Mouse (Mus musculus) limb, embryonic 11.5 days (tissue): ENCODE measurements around the gene Sept5. TPM values are rescaled to one million over a fixed set of nuclear protein-coding genes. Genes with fewer than 3 reads are reported as not detected.

Source experiments
- ATAC-seq: fragments of 200-750 bp; cut with Nextera tagmentation; 2 replicates; pipeline ENCODE4 v1.8.0; 2017; ENCODE audit warnings: low read depth; ENCODE audit not compliant: insufficient number of reproducible peaks, low FRiP score, low TSS enrichment
- DNase-seq: peaks from one replicate; pipeline ENCODE4 v3.0.0-alpha.2; 2015; ENCODE audit warnings: low spot score
- H3K27ac ChIP-seq: fragments of 300-500 bp; sonication (generic); replicated peaks from 2 replicates; pipeline ENCODE4 v1.5.1; 2014; ENCODE audit warnings: low read depth, mild to moderate bottlenecking, low read length
- H3K27me3 ChIP-seq: fragments of 300-500 bp; sonication (generic); 2 replicates; pipeline ENCODE4 v1.6.1; 2014; ENCODE audit warnings: mild to moderate bottlenecking, low read length, mixed read lengths; ENCODE audit not compliant: control insufficient read depth, insufficient read depth
- H3K36me3 ChIP-seq: fragments of 300-500 bp; sonication (generic); 2 replicates; pipeline ENCODE4 v1.6.1; 2014; ENCODE audit warnings: mild to moderate bottlenecking, low read length, moderate library complexity, mixed read lengths; ENCODE audit not compliant: control insufficient read depth, insufficient read depth
- H3K4me1 ChIP-seq: fragments of 300-500 bp; sonication (generic); 2 replicates; pipeline ENCODE4 v1.6.1; 2014; ENCODE audit warnings: low read length, mixed read lengths; ENCODE audit not compliant: control insufficient read depth, insufficient read depth
- H3K4me2 ChIP-seq: fragments of 300-500 bp; sonication (generic); 2 replicates; pipeline ENCODE4 v1.6.1; 2014; ENCODE audit warnings: low read depth, mild to moderate bottlenecking, moderate library complexity; ENCODE audit not compliant: severe bottlenecking
- H3K4me3 ChIP-seq: fragments of 300-500 bp; sonication (generic); 2 replicates; pipeline ENCODE4 v1.5.1; 2014; ENCODE audit warnings: low read depth, low read length
- H3K9ac ChIP-seq: fragments of 300-500 bp; sonication (generic); 2 replicates; pipeline ENCODE4 v1.6.1; 2014; ENCODE audit warnings: mild to moderate bottlenecking, low read length
- H3K9me3 ChIP-seq: fragments of 300-500 bp; sonication (generic); 2 replicates; pipeline ENCODE4 v1.6.1; 2016; ENCODE audit warnings: low read length; ENCODE audit not compliant: control insufficient read depth
- WGBS: fragments of 180-500 bp; shearing (Covaris S2); extraction: QIAGEN DNeasy Blood & Tissue Kit; methylation state at CpG from one replicate; pipeline ENCODE4 v1.1.7; 2014; 5-methylcytosine and 5-hydroxymethylcytosine counted together
- polyA plus RNA-seq: library from polyadenylated mRNA; unstranded; fragments of >200 nt; fragmentation: Nextera tagmentation; extraction: Ambion mirVana; gene quantifications from 2 replicates; pipeline ENCODE4 v1.2.1, GENCODE M21; 2014

Gene Sept5
- polyA plus RNA-seq, 1 experiment from 2014 or later, result 31.1 TPM

- no peak overlapping the region for H3K27ac ChIP-seq
- no peak for ATAC-seq
Measured at GRCm38 (mm10) chr16:18628206-18628947, 1.4 kb downstream of the Sept5 start.

GRCm38 (mm10) chr16:18627163-18627562 lies 2.6 kb downstream of the Sept5 start:
- peaks cover 16% of the 10 kb centered on the region for H3K4me1 ChIP-seq
- H3K4me3 ChIP-seq, result no peak overlapping the region
- 44% methylated on average over 3 of the region's 3 CpGs for WGBS
- H3K9me3 ChIP-seq, result no peaks in the 10 kb centered on the region
- DNase-seq, result peak; percentile 21
- 0 out of 2 replicates have a peak overlapping the region, but pooled peaks have one; percentile 7 for H3K9ac ChIP-seq
- no peak for ATAC-seq
- H3K27ac ChIP-seq, result no peak overlapping the region
- H3K27me3 ChIP-seq, result peaks cover 55% of the 10 kb centered on the region
- H3K36me3 ChIP-seq, result no peaks in the 10 kb centered on the region
- peak overlapping the region; percentile 88; the same call in 1 of the 2 replicates for H3K4me2 ChIP-seq

More at GRCm38 (mm10) chr16:18628206-18628947, 1.4 kb downstream of the Sept5 start:
- 67% methylated on average over 7 of the region's 7 CpGs for WGBS
- H3K9me3 ChIP-seq, result no peaks in the 10 kb centered on the region
- H3K36me3 ChIP-seq, result no peaks in the 10 kb centered on the region
- peak; percentile 22 for DNase-seq
- H3K4me2 ChIP-seq, result peak overlapping the region; percentile 81
- peak overlapping the region; percentile 64 for H3K4me3 ChIP-seq
- peaks cover 43% of the 10 kb centered on the region for H3K27me3 ChIP-seq
- peaks cover 16% of the 10 kb centered on the region for H3K4me1 ChIP-seq
- H3K9ac ChIP-seq, result peak overlapping the region; percentile 60; the same call in 1 of the 2 replicates

- DNase-seq (peak; percentile 89), ATAC-seq (peak; percentile 22; the same call in 1 of the 2 replicates)
- Histone ChIP-seq H3K4me1 (peaks cover 18% of the 10 kb centered on the region), H3K27me3 (peaks cover 62% of the 10 kb centered on the region), H3K4me3 (peak within 1 kb of the TSS; percentile 37), H3K36me3 (no peaks in the 10 kb centered on the region), H3K27ac (no peak within 1 kb of the TSS), H3K4me2 (peak within 1 kb of the TSS; percentile 88), H3K9me3 (no peaks in the 10 kb centered on the region), H3K9ac (peak within 1 kb of the TSS; percentile 24; the same call in 1 of the 2 replicates)
- 0% methylated on average over 64 of the region's 65 CpGs for WGBS
Measured at GRCm38 (mm10) chr16:18626376-18626878, 3.3 kb downstream of the Sept5 start, which contains the start of gene Gm49601. Gm49601 (minus strand) TSS chr16:18626427.

- Histone ChIP-seq H3K9ac (peak overlapping the region; percentile 24; the same call in 1 of the 2 replicates), H3K4me1 (peaks cover 24% of the 10 kb centered on the region), H3K27ac (no peak overlapping the region), H3K4me2 (peak overlapping the region; percentile 88), H3K36me3 (no peaks in the 10 kb centered on the region), H3K9me3 (no peaks in the 10 kb centered on the region), H3K27me3 (peaks cover 68% of the 10 kb centered on the region), H3K4me3 (peak overlapping the region; percentile 37)
- DNase-seq (no peak), ATAC-seq (no peak)
- WGBS, result 10% methylated on average over 26 of the region's 26 CpGs
Measured at GRCm38 (mm10) chr16:18625791-18626311, 3.9 kb downstream of the Sept5 start.

- Histone ChIP-seq H3K27ac (no peak overlapping the region), H3K4me1 (peaks cover 27% of the 10 kb centered on the region), H3K27me3 (peaks cover 76% of the 10 kb centered on the region), H3K36me3 (no peaks in the 10 kb centered on the region), H3K9ac (no peak overlapping the region), H3K4me2 (no peak overlapping the region), H3K9me3 (no peaks in the 10 kb centered on the region), H3K4me3 (no peak overlapping the region)
- 40% methylated on average over 14 of the region's 14 CpGs for WGBS
- DNase-seq (peak; percentile 25), ATAC-seq (no peak)
Measured at GRCm38 (mm10) chr16:18625097-18625496, 4.7 kb downstream of the Sept5 start.

GRCm38 (mm10) chr16:18624641-18625040 lies 5.1 kb downstream of the Sept5 start:
- Histone ChIP-seq H3K4me1 (peaks cover 27% of the 10 kb centered on the region), H3K4me3 (no peak overlapping the region), H3K36me3 (no peaks in the 10 kb centered on the region), H3K4me2 (no peak overlapping the region), H3K27ac (no peak overlapping the region), H3K9ac (no peak overlapping the region), H3K27me3 (peaks cover 80% of the 10 kb centered on the region), H3K9me3 (no peaks in the 10 kb centered on the region)
- 20% methylated on average over 15 of the region's 15 CpGs for WGBS
- ATAC-seq, result no peak
- no peak for DNase-seq

GRCm38 (mm10) chr16:18623751-18624540 lies 5.8 kb downstream of the Sept5 start:
- no peaks in the 10 kb centered on the region for H3K9me3 ChIP-seq
- no peak for DNase-seq
- no peak overlapping the region for H3K4me3 ChIP-seq
- no peak overlapping the region for H3K4me2 ChIP-seq
- no peak overlapping the region for H3K27ac ChIP-seq
- no peaks in the 10 kb centered on the region for H3K36me3 ChIP-seq
- H3K4me1 ChIP-seq, result peaks cover 24% of the 10 kb centered on the region
- no peak overlapping the region for H3K9ac ChIP-seq
- no peak for ATAC-seq
- peaks cover 87% of the 10 kb centered on the region for H3K27me3 ChIP-seq
- 24% methylated on average over 15 of the region's 15 CpGs for WGBS
